Mouse (Mus musculus) intestine, postnatal 0 days (tissue): ENCODE results near the gene Pla1a. TPM values are rescaled to one million over a fixed set of nuclear protein-coding genes. Genes with fewer than 3 reads are reported as not detected.

Experiments used
- ATAC-seq: fragments of 200-750 bp; cut with Nextera tagmentation; 2 replicates; pipeline ENCODE4 v1.8.0; 2017; ENCODE audit warnings: mild to moderate bottlenecking, moderate TSS enrichment, moderate library complexity
- H3K27ac ChIP-seq: fragments of 300-500 bp; sonication (generic); 2 replicates; pipeline ENCODE4 v1.5.1; 2014; ENCODE audit warnings: mild to moderate bottlenecking, low read depth, low read length, moderate library complexity
- H3K27me3 ChIP-seq: fragments of 300-500 bp; sonication (generic); replicated peaks from 2 replicates; pipeline ENCODE4 v1.6.1; 2014; ENCODE audit warnings: low read length, mixed read lengths; ENCODE audit not compliant: control insufficient read depth, insufficient read depth
- H3K36me3 ChIP-seq: fragments of 300-500 bp; sonication (generic); 2 replicates; pipeline ENCODE4 v1.6.1; 2014; ENCODE audit warnings: mild to moderate bottlenecking, moderate library complexity; ENCODE audit not compliant: control insufficient read depth, insufficient read depth
- H3K4me1 ChIP-seq: fragments of 300-500 bp; sonication (generic); replicated peaks from 2 replicates; pipeline ENCODE4 v1.6.1; 2014; ENCODE audit warnings: antibody characterized with exemption, low read length, mixed read lengths; ENCODE audit not compliant: control insufficient read depth, insufficient read depth
- H3K4me2 ChIP-seq: fragments of 300-500 bp; sonication (generic); replicated peaks from 2 replicates; pipeline ENCODE4 v1.6.1; 2014; ENCODE audit warnings: low read depth, mild to moderate bottlenecking, moderate library complexity
- H3K4me3 ChIP-seq: fragments of 300-500 bp; sonication (generic); 2 replicates; pipeline ENCODE4 v1.5.1; 2014; ENCODE audit warnings: low read depth, low read length
- H3K9ac ChIP-seq: fragments of 300-500 bp; sonication (generic); 2 replicates; pipeline ENCODE4 v1.6.1; 2014; ENCODE audit warnings: mild to moderate bottlenecking, low read depth, low read length
- H3K9me3 ChIP-seq: fragments of 300-500 bp; sonication (generic); 2 replicates; pipeline ENCODE4 v1.6.1; 2016; ENCODE audit warnings: mixed run types; ENCODE audit not compliant: control insufficient read depth
- CTCF ChIP-seq: sonication (generic); IDR thresholded peaks from 2 replicates; pipeline ENCODE4 v1.5.1; 2016; ENCODE audit warnings: low read depth, mild to moderate bottlenecking, control low read depth, antibody characterized with exemption, moderate library complexity
- WGBS: fragments of 180-500 bp; shearing (Covaris S2); extraction: QIAGEN DNeasy Blood & Tissue Kit; methylation state at CpG from one replicate; pipeline ENCODE4 v1.1.7; 2014; 5-methylcytosine and 5-hydroxymethylcytosine counted together
- polyA plus RNA-seq: library from polyadenylated mRNA; unstranded; fragments of >200 nt; fragmentation: Nextera tagmentation; extraction: Ambion mirVana; gene quantifications from 2 replicates; pipeline ENCODE4 v1.2.1, GENCODE M21; 2015

The Pla1a gene
- polyA plus RNA-seq, 1 experiment from 2014 or later: 1.8 TPM

DNA sequence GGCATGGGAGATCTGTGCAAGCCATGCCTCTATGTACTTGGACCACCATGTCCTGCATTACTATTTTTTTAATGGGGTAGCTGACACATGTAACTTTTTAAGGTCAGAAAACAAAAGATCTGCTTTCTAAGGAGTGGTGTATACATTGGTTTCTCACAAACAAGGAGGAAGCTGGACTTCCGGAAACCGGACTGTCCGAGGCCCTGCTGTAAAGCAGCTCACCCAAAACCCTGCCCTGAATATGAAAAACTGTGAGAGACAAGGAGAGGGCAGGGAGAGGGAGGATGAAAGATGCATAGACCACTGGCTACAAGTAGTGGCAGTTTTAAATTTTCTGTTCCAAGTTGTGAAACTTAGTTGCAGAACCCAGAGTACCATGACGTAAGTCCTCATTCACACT is 27.0 kb upstream of the Pla1a start:
- Histone ChIP-seq H3K4me2 (no peak overlapping the region), H3K27ac (no peak overlapping the region), H3K4me3 (no peak overlapping the region), H3K36me3 (no peaks in the 10 kb centered on the region), H3K9ac (no peak overlapping the region), H3K27me3 (no peaks in the 10 kb centered on the region), H3K9me3 (no peaks in the 10 kb centered on the region), H3K4me1 (no peaks in the 10 kb centered on the region)
- no peak for ATAC-seq
- no peak for TF ChIP-seq CTCF
- WGBS: 90% methylated on average over 4 of the region's 4 CpGs

DNA sequence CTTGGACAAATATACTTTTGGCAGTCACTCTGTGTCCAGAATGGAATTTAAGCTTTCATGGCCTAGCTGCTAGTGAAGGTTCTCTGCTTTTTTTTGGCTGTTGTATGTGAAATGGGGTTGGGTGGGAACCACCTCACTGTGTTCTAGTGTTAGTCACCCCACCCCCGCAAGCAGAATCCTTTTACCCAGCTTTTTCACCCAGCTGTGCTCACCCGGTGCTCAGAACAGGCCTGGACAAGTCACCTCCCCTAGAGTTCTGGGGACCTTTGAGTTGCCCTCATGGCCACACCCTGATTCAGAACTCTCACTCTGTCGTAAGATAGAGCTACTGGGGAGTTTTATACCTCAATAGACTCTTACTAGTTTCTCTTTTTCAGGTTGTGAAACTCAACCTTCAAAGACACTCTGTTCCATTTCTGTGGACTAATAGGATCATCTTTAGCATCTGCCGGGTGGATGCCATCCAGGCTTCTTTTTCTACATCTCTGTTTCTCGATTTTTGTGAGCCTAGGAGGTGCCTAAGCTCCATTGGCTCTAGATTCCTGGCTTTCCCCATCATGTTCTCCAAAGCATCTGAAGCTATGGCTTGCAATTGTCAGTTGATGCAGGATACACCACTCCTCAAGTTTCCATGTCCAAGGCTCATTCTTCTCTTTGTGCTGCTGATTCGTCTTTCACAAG is 25.8 kb upstream of the Pla1a start:
- 52% methylated on average over 6 of the region's 6 CpGs for WGBS
- no peaks in the 10 kb centered on the region for H3K36me3 ChIP-seq
- TF ChIP-seq CTCF: no peak

DNA sequence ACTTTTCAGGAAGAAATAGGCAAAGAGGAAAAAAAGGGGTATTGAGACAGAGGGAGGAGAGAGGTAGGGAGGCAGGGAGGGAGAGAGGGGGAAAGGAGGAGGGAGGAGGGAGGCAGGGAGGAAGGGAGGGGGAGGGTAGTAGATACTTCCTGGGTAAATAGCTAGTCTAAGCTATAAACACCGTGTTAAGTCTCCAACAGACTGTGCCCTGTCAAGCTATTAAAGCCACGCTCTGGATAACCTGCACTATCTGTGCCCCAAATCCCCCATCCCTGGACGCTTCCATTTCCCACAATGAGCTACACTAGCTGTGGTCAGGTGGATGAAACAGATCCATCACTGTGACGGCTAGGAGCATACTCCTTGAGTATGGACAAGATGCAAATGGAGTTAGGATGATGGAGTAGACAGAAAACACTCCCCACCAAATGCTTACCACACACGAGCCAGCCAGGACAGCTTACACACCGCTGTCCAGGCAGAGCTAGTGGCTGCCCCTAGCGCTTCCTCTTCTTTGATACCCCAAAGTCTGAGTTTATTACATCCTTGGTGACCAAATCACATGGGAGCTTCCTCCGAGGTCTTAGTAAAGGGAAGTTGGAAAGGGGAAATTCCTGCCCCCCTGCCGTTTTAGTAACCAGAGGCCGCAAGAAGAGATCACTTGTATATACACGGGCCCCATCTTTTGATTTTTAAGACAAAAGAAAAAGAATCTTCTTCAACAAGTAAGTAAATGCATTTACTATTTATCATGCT is 24.0 kb upstream of the Pla1a start:
- ATAC-seq: no peak
- whole genome bisulfite sequencing: 57% methylated on average over 11 of the region's 11 CpGs

More for the DNA sequence above, 25.8 kb upstream of the Pla1a start:
- Histone ChIP-seq H3K4me3 (no peak overlapping the region), H3K27me3 (no peaks in the 10 kb centered on the region), H3K27ac (no peak overlapping the region), H3K9ac (no peak overlapping the region), H3K4me2 (no peak overlapping the region), H3K9me3 (no peaks in the 10 kb centered on the region), H3K4me1 (no peaks in the 10 kb centered on the region)
- peak; percentile 77; the same call in 1 of the 2 replicates for ATAC-seq

DNA sequence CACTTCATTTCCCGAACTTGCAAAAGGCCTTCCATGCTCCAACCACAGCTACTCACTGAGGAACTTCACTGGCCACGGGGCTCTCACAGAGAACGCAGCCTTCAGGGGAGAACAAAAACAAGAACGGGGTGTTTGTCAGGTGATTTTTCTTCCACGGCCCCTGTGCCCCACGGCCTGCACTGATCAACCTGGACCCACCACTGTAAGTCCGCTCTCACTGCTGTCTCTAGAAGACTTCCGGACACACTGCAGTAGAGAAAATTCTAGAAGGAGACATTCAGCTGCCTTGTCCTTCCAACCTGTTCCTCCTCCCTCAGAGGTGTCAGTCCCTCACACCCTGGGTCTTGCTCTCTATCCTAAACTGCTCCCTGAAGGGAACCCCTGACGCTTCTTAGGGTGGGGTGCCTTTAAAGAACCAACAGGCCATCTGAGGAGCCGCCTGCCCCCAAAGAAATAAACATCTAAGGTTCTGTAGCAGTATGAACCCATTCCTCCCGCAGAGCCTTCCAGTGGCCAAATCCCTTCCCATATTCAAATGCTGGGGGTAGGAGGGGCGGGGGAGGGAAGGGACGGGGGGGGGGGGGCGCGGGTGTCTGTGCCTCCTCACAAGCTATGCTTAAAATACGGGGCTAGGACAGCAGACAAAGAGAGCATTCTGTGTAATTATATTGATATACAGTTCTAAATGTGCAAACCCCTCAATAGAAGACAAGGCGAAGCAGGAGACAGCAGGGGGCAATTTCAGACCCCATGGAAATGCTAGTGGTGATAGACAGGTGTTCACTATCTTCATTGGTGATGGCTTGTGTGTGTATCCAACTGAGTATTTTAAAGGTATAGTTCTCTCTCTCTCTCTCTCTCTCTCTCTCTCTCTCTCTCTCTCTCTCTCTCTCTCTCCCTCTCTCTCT is 22.8 kb upstream of the Pla1a start, which contains the start of gene Cd80:
Gene Cd80 (plus strand): TSS at position 51 of the 908 bp plus-strand sequence.
- H3K9me3 ChIP-seq: no peaks in the 10 kb centered on the region
- no peak for ATAC-seq
- TF ChIP-seq CTCF: no peak
- no peak within 1 kb of the TSS for H3K9ac ChIP-seq
- no peak within 1 kb of the TSS for H3K4me3 ChIP-seq
- no peak within 1 kb of the TSS for H3K27ac ChIP-seq
- no peak within 1 kb of the TSS for H3K4me2 ChIP-seq
- WGBS: 74% methylated on average over 17 of the region's 17 CpGs
- H3K4me1 ChIP-seq: no peaks in the 10 kb centered on the region; the same call in 1 of the 2 replicates
- no peaks in the 10 kb centered on the region for H3K27me3 ChIP-seq
- H3K36me3 ChIP-seq: no peaks in the 10 kb centered on the region

More for the DNA sequence above, 24.0 kb upstream of the Pla1a start:
- Histone ChIP-seq H3K4me1 (no peaks in the 10 kb centered on the region; the same call in 1 of the 2 replicates), H3K4me3 (no peak overlapping the region), H3K9ac (no peak overlapping the region), H3K4me2 (no peak overlapping the region), H3K36me3 (no peaks in the 10 kb centered on the region), H3K27me3 (no peaks in the 10 kb centered on the region), H3K9me3 (no peaks in the 10 kb centered on the region), H3K27ac (no peak overlapping the region)
- no peak for TF ChIP-seq CTCF

DNA sequence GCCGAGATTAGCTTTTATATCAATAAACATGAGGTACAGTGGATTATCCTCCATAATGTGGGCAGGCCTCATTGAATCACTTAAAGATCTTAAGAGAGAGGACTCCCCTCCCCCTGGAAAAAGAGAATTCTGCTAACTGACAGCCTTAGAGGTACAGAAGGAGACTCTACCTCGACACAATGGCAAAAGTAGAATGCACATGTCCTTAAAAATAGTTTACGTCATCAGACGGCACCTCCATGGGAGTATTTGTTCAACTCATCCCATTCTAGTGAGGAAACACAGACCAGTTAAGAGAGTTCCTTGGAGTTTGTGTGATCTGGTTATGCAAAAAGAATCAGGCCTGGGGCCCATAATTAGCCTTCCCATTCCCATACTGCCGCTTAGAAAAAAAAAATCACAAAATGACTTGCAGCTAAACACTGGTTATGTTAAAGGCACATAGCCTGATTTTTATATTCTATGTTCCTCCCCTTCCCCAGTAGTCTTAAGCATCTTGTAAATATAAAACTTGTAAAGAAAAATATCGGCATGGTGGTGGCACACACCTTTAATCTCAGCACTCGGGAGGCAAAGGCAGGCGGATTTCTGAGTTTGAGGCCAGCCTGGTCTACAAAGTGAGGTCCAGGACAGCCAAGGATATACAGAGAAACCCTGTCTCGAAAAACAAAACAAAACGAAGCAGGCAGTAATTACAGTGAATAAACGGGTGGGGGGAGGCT is 21.7 kb upstream of the Pla1a start:
- Histone ChIP-seq H3K4me2 (no peak overlapping the region), H3K36me3 (peaks cover 11% of the 10 kb centered on the region; the same call in 1 of the 2 replicates), H3K27ac (no peak overlapping the region), H3K4me1 (no peaks in the 10 kb centered on the region; the same call in 1 of the 2 replicates), H3K4me3 (no peak overlapping the region), H3K9me3 (no peaks in the 10 kb centered on the region), H3K9ac (no peak overlapping the region), H3K27me3 (no peaks in the 10 kb centered on the region)
- 77% methylated on average over 11 of the region's 11 CpGs for WGBS
- ATAC-seq: no peak
- TF ChIP-seq CTCF: no peak
